Mouse (Mus musculus) forebrain, embryonic 15.5 days (tissue): Measurements from ENCODE around the gene Olfr361. TPM values are rescaled to one million over a fixed set of nuclear protein-coding genes. Genes with fewer than 3 reads are reported as not detected.
"Not testable (repeated sequence)": the region's sequence is repeated elsewhere in the genome, so short reads cannot be mapped to it uniquely, and the experiment has no call there.

Experiments used
- ATAC-seq: fragments of 200-750 bp; cut with Nextera tagmentation; replicated peaks from 2 replicates; pipeline ENCODE4 v1.8.0; 2017; ENCODE audit warnings: mild to moderate bottlenecking, moderate TSS enrichment, moderate library complexity
- H3K27ac ChIP-seq: fragments of 300-500 bp; sonication (generic); replicated peaks from 2 replicates; pipeline ENCODE4 v1.5.1; 2015; ENCODE audit warnings: mild to moderate bottlenecking, inconsistent platforms
- H3K27me3 ChIP-seq: fragments of 300-500 bp; sonication (generic); 2 replicates; pipeline ENCODE4 v1.6.1; 2015; ENCODE audit warnings: inconsistent platforms
- H3K36me3 ChIP-seq: fragments of 300-500 bp; sonication (generic); 2 replicates; pipeline ENCODE4 v1.6.1; 2015; ENCODE audit warnings: mild to moderate bottlenecking, inconsistent platforms
- H3K4me1 ChIP-seq: fragments of 300-500 bp; sonication (generic); 2 replicates; pipeline ENCODE4 v1.6.1; 2015; ENCODE audit warnings: inconsistent platforms
- H3K4me2 ChIP-seq: fragments of 300-500 bp; sonication (generic); replicated peaks from 2 replicates; pipeline ENCODE4 v1.6.1; 2015; ENCODE audit warnings: mild to moderate bottlenecking, inconsistent platforms
- H3K4me3 ChIP-seq: fragments of 300-500 bp; sonication (generic); 2 replicates; pipeline ENCODE4 v1.5.1; 2015; ENCODE audit warnings: mild to moderate bottlenecking, inconsistent platforms
- H3K9ac ChIP-seq: fragments of 300-500 bp; sonication (generic); replicated peaks from 2 replicates; pipeline ENCODE4 v1.6.1; 2015; ENCODE audit warnings: mild to moderate bottlenecking, inconsistent platforms
- H3K9me3 ChIP-seq: fragments of 300-500 bp; sonication (generic); 2 replicates; pipeline ENCODE4 v1.6.1; 2016; ENCODE audit warnings: inconsistent platforms
- WGBS: fragments of 180-500 bp; shearing (Covaris S2); methylation state at CpG from one replicate; pipeline ENCODE4 v1.1.7; 2015; ENCODE audit warnings: mixed read lengths; 5-methylcytosine and 5-hydroxymethylcytosine counted together
- polyA plus RNA-seq: library from polyadenylated mRNA; unstranded; fragments of >200 nt; fragmentation: Nextera tagmentation; extraction: Ambion mirVana; gene quantifications from 2 replicates; pipeline ENCODE4 v1.2.1, GENCODE M21; 2015

Olfr361 gene
- not detected in 2 replicates for polyA plus RNA-seq

- not testable (repeated sequence) for H3K27ac ChIP-seq, H3K4me2 ChIP-seq, H3K27me3 ChIP-seq, H3K9ac ChIP-seq, H3K4me3 ChIP-seq, H3K4me1 ChIP-seq, ATAC-seq, H3K36me3 ChIP-seq
- WGBS, result 85% methylated on average over 1 of the region's 1 CpGs
- H3K9me3 ChIP-seq, result peaks cover 12% of the 10 kb centered on the region; the same call in 1 of the 2 replicates
Observed at GRCm38 (mm10) chr2:37089190-37089589, at the start of gene Olfr361. Gene Olfr361, minus strand, starts transcription at chr2:37089290.

- Histone ChIP-seq H3K27me3 (no peaks in the 10 kb centered on the region), H3K4me2 (no peak within 1 kb of the TSS), H3K9me3 (0 out of 2 replicates have a peak, but pooled peaks cover under 1% of the 10 kb centered on the region), H3K36me3 (no peaks in the 10 kb centered on the region), H3K27ac (no peak within 1 kb of the TSS), H3K4me1 (no peaks in the 10 kb centered on the region), H3K4me3 (no peak within 1 kb of the TSS), H3K9ac (no peak within 1 kb of the TSS)
- WGBS, result 92% methylated on average over 1 of the region's 1 CpGs
- no peak for ATAC-seq
Observed at GRCm38 (mm10) chr2:37117810-37118209, 28.7 kb upstream of the Olfr361 start, which contains the start of gene Olfr362. Gene Olfr362, minus strand, starts transcription at chr2:37117910.

DNA sequence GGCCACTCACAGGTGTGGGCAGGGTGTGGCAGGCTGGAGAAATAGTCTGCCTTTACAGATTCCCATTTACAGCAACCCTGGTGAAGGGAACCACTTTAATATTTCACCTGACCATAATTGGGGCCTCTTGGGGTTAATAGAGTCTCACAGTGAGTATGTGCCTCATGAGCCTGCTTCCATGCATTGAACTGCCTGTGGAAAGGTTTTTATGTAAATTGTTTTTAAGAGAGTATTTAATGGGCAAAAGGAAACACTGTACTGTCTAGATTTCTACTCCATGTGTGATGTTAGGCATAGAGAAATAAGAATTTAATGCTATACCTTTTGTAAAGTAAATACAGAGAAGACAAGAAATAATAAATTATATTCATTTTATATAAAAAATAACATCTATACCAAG, 23.6 kb downstream of the Olfr361 start, which contains the start of gene Olfr360:
Gene Olfr360, plus strand, starts transcription at position 301 of the 400 bp plus-strand sequence.
- no peak for ATAC-seq

More for the DNA sequence above, 23.6 kb downstream of the Olfr361 start, which contains the start of gene Olfr360:
- no peaks in the 10 kb centered on the region for H3K36me3 ChIP-seq
- peaks cover 3% of the 10 kb centered on the region; the same call in 1 of the 2 replicates for H3K9me3 ChIP-seq
- no peak within 1 kb of the TSS for H3K4me2 ChIP-seq
- H3K4me1 ChIP-seq, result no peaks in the 10 kb centered on the region
- H3K4me3 ChIP-seq, result no peak within 1 kb of the TSS
- H3K27ac ChIP-seq, result no peak within 1 kb of the TSS
- no peaks in the 10 kb centered on the region for H3K27me3 ChIP-seq
- no peak within 1 kb of the TSS for H3K9ac ChIP-seq

Other genes starting within 250 kb of the Olfr361 start
- not detected in 2 replicates for gene Olfr350, start 243.0 kb downstream of the Olfr361 start, polyA plus RNA-seq
- not detected in 2 replicates for gene Olfr351, start 226.6 kb downstream of the Olfr361 start, polyA plus RNA-seq
- gene Olfr352, start 220.8 kb downstream of the Olfr361 start, polyA plus RNA-seq, result not detected in 2 replicates
- not detected in 2 replicates for gene Olfr353, start 196.4 kb downstream of the Olfr361 start, polyA plus RNA-seq
- gene Olfr354, start 183.6 kb downstream of the Olfr361 start, polyA plus RNA-seq, result not detected in 2 replicates
- gene Olfr355, start 160.4 kb downstream of the Olfr361 start, polyA plus RNA-seq, result not detected in 2 replicates
- not detected in 2 replicates for gene Olfr356, start 152.2 kb downstream of the Olfr361 start, polyA plus RNA-seq
- gene Olfr357, start 95.5 kb downstream of the Olfr361 start, polyA plus RNA-seq, result not detected in 2 replicates
- gene Olfr358, start 80.0 kb downstream of the Olfr361 start, polyA plus RNA-seq, result not detected in 2 replicates
- gene Olfr360, start 23.5 kb downstream of the Olfr361 start, polyA plus RNA-seq, result not detected in 2 replicates
- gene Olfr362, start 28.6 kb upstream of the Olfr361 start, polyA plus RNA-seq, result not detected in 2 replicates
- gene Olfr364-ps1, start 50.0 kb upstream of the Olfr361 start, polyA plus RNA-seq, result not detected in 2 replicates
- gene Olfr365, start 98.9 kb upstream of the Olfr361 start, polyA plus RNA-seq, result not detected in 2 replicates
- gene Olfr366, start 122.3 kb upstream of the Olfr361 start, polyA plus RNA-seq, result not detected in 2 replicates
- not detected in 2 replicates for gene Olfr368, start 237.2 kb upstream of the Olfr361 start, polyA plus RNA-seq